Mouse (Mus musculus) kidney, adult 2 months (tissue): Measurements from ENCODE around the gene Tenm4.

Experiments
- CTCF ChIP-seq: fragments of 200-500 bp; conservative IDR thresholded peaks from 2 replicates; pipeline ENCODE4 v1.5.1; 2011; ENCODE audit warnings: low read depth, mild to moderate bottlenecking, control low read depth, low read length, moderate library complexity, mixed read lengths; ENCODE audit not compliant: insufficient read depth, insufficient read length
- POLR2A ChIP-seq: fragments of 200-500 bp; IDR thresholded peaks from one replicate; pipeline ENCODE4 v1.6.1; 2011; ENCODE audit warnings: low read depth, low read length, control low read depth

- no peak for TF ChIP-seq CTCF
- no peak for TF ChIP-seq POLR2A
Measured at GRCm38 (mm10) chr7:96222569-96222968, 51.5 kb downstream of the Tenm4 start.
